Mouse (Mus musculus): ENCODE results near the gene Arfgap2.

Arfgap2 gene

DNA sequence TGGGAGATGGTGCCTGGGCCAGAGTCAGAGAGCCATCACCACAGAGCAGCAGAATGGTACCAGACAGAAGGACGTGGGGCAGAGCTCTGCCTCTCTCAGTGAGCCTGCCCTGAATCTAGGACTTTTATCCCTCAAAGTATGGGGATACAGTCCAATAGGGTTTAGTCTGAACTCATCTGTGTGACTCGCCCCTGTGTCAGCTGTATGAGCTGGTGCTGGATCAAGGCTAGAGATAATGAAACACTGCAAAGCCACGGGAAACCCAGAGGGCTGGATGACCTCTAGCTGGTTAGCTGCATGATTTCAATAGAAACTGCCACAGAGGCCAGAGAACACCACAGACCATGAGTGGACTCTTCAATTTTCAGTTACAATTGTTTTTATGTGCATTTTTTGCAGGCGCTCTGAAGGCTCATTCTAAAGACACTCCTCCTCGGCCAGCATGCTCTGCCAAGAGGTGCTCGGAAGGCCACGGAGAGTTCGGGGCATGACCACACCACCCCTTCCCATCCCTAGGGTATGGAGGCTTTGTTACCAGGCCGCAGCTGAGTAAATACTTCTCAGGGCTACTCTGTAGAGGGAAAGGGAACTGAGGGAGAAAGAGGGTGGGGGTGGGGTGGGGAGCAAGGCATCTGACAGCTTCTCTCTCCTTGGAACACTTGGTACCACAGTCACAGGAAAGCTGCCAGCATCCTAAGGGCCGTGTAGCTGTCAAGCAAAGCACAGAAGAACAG, 48.0 kb downstream of the Arfgap2 start:
- peak; percentile 73 for DNase-seq

DNA sequence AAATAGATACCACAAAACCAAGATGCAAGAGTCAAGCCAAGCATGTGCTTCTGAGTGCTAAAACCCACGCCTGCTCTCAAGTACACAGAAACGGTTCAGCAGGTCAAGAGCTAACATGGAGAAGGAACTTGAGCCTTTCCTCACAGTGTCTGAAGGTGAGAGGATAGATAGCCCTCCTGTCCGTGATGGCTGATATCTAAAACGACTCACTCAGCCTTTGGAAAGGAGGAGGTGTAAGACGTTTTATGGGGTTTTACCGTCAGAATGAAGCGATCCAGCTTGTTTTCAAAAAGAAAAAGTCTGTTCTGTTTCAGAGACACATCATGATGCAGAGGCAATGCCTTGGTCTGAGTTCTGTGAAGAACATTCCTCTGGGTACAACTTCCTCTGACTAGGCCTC, 49.4 kb downstream of the Arfgap2 start:
- DNase-seq, result peak; percentile 16

DNA sequence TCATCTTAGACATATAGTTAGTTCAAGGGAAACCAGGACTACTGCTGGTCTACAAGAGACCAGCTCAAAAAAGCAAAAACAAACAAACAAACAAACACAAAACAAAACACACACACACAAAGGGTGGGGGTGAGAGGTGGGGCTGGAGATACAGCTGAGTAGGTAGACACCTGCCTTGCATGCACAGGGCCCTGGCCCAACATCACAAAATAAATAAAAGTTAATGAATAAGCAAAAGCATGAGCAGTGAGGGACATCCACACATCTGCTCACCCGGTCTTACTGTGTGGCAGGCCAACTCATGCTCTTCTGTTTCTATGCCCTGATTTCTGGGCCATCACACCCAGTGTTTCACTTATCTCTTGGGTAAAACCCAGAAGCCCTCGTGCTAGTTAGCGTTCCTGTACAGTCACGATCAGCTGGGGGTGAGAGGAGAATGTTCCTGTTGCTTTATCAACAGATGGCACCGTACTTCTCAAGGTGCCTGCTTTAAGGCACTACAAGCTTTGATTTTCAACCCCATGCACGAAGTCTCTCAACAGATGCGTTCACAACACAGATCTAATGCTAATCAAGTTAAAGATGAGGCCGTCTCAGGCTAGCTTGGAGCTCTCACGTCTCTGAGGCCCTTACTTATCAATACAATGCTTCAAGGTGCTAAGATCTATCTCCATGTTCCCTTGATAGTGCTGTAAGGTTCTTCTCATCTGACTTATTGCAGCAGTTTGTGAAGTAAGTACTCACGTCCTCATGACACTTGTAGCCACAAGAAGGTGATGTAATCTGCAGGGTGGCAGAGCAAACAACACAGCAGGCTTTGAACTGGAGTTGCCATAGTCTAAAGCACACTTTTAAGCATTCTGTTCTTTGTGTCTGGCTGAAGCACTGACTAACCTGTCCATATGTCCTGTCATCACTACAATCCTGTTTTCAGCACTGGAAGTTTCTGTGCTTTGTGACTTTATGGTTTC, 56.1 kb downstream of the Arfgap2 start:
- no peak for DNase-seq

DNA sequence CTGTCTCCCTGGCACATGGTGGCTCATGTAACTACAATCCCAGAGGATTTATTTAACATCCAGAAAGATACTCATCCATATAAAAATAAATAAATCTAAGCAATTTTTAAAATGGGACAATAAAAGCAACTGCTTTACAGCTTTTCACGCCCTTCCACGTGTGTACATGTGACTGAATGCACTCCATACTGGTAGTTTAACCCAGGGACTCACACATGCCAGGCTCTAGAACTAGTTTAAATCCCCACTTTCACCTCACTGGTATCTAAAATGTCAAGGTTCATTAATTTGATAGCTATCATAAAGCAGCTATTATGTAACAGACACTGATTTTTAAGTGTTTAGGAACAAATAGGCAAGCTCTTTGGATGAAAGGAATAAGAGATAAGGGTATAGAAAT, 57.1 kb downstream of the Arfgap2 start:
- DNase-seq, result no peak

DNA sequence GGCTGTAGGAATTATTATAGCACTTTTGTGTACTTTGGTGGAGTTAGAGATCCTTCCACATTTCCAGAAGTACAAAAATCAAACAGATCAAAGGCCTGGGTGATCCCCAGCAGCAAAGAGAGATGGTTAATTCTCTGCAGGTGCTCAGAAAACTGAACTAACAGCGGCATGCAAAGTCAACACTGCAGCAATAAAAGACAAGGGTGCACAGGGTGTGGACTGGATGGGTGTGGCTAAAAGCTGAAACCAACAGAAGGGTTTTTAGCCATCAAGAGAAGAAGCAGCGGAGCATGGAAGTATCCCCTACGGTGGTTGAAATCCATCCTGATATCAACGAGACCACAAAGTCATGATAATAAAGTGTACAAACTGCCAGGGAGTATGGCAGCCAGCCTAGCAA, 57.7 kb downstream of the Arfgap2 start:
- DNase-seq, result no peak

DNA sequence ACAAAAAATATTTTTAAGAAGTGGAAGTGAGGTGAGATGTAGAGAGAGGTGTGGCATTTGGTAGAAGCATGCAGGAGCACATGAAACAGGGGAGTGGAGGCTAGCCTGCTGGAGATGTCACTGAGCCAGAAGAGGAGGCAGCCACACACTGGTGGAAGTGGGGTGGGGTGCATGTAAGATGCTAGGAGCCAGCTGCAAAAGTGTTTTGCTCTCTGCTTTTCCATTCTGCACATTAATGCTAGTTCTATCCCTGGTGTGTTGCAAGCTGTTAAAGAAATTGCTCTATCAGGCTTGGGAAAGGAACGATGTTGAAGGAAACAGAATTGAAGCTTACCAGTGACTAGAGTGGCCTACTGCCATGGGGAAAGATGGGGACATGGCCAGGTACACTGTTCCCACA, 59.6 kb downstream of the Arfgap2 start:
- DNase-seq, result peak; percentile 46

DNA sequence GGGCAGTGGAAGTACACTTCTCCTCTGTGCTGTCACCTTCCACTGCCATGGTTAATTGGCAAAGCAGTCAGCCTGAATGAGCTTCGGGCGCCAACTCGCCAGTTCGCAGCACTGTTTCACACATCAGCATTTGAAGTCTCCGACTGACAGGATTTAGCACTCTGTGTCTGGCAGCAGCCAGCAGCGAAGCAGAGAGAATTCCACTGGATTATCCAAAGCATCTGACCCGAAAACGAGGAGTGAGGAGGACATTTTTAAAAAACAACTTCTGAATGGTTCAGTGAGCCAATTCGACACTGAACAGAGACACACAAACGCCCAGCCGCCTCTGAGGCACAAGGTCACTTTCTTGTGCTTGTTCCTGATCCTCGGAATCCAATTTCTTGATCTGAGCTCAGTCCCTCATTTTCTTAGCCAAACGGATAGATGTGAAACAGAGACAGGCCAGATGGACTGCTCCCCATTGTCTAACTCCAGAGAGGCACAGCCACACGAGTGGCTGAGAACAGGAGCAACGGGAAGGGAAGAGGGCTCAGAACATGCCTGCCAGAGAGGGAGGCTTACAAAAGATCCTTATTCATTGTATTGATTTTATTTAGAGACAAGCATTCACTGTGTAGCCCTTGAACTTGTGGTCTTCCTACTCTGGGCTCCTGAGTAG, 60.1 kb downstream of the Arfgap2 start:
- DNase-seq, result peak; percentile 80
